Mouse (Mus musculus) heart, postnatal 36 days (tissue): ENCODE data around the gene Olfr1294. TPM values are rescaled to one million over a fixed set of nuclear protein-coding genes. Genes with fewer than 3 reads are reported as not detected.

Source experiments
- DNase-seq, 2 experiments: peaks; one replicate each; pipeline ENCODE4 v3.0.0; 2021 to 2022
- intact Hi-C: fragments of 180-260 bp; cut with DNase I; formaldehyde crosslinking; loops from one replicate; pipeline ENCODE4 v1.15.1; 2025
- total RNA-seq, 2 experiments: library from RNA; stranded (reverse); gene quantifications; 2 replicates each; pipeline ENCODE4 v1.2.3; 2021

The Olfr1294 gene
- total RNA-seq = not detected

DNA sequence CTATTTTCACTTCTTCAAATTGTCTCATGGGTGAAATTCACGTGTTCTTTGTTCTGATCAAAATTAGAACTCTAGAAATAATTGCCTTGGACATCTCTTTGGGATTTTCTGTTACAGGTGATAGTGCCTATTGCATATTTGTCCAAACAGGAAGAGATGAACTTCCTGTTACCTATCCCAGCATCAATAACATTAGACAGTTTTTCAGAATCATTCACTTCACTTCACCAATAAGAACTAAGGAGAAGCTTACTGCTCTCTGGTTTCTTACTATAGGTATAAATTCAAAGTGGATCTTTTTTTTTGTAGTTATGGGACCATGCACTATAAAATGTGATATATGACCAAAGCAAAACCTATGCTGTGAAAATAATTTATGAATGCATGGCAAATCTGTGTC lies at the start of gene Olfr1294:
Gene Olfr1294, minus strand, starts transcription at position 101 of the 400 bp plus-strand sequence.
- intact Hi-C loops = no loop called here
- DNase-seq = no peak

DNA sequence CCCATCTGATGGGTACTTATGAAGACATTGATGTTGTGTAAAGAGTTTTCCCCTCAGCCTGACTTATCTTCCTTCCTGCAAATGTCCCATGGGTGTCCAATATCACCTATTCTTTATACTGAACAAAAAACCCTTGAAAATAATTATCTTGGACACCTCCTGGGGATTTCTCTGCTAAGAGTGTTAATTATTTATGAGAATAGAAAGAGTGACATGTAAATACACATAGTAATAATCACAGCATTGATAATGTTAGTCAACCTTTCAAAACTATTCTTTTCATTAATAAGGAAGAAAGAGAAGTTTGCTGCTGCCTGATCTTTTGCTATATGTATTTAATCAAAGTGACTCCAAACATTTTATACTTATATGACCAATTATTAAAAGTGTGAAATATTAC lies 29.5 kb upstream of the Olfr1294 start, which contains the start of gene Olfr1295:
Gene Olfr1295, minus strand, starts transcription at position 101 of the 400 bp plus-strand sequence.
- intact Hi-C loops = no loop called here
- no peak for DNase-seq

DNA sequence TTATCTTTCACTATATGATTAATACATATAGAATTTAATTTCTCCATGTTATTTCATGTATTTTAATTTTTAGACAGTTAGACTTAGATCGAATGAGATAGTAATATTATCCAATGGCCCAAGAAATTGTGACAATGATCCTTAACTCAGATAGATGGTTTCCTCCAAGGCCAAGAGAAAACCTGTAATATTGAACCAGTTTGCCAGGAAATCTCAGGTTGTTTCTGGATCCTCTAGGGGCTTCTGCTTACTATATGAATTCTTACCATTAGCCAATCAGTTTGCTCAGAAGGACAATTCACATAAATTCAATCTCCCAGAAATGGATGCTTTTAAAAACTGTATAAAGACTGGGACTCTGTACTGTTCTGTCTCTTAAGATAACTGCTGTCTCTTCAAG lies 15.2 kb downstream of the Olfr1294 start, which contains the start of gene Olfr1293-ps:
Gene Olfr1293-ps, plus strand, starts transcription at position 301 of the 400 bp plus-strand sequence.
- no peak for DNase-seq
- intact Hi-C loops = no loop called here

DNA sequence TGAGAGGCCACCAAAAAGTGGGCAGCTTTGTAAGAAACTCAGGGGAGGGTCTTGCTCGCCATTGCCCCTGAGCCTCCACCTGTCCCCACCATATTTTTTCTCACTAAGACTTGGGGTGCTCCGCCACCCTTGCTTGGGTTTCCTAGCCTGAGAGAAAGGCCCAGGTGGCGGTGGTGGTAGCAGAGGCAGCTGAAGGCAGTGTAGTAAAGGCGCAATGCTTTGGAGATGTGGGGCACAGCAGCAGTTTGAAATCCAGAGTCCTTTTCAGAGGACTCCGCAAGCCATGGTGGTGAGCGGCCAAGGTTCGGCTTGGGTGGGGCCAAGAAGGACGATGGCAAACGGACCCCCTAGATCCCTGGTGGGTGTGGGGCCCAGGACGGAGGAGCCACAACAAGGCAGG lies 22.6 kb downstream of the Olfr1294 start:
- DNase-seq = no peak
- intact Hi-C loops = no loop called here

DNA sequence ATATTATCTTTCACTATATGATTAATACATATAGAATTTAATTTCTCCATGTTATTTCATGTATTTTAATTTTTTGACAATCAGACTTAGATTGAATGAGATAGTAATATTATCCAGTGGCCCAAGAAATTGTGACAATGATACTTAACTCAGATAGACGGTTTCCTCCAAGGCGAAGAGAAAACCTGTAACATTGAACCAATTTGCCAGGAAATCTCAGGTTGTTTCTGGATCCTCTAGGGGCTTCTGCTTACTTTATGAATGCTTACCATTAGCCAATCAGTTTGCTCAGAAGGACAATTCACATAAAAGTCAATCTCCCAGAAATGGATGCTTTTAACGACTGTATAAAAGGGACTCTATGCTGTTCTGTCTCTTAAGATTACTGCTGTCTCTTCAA lies 43.2 kb downstream of the Olfr1294 start, which contains the start of gene Olfr1291-ps1:
Gene Olfr1291-ps1, plus strand, starts transcription at position 301 of the 400 bp plus-strand sequence.
- intact Hi-C loops = no loop called here
- no peak for DNase-seq

DNA sequence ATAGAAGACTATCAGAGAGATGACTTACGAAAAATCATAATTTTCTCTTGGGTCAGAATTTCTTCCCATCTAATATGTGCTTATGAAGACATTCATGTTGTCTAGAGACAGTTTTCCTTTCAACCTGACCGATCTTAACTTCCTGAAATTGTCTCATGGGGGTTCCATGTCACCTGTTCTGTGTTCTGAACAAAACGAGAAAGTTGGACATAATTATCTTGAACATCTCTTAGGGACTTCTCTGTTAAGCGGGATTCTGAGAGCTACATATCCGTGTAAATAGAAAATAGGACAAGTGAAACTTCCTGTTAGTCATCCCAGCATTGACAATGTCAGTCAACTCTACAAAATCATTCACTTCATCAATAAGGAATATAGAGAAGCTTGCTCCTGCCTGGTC lies 46.4 kb downstream of the Olfr1294 start, which contains the start of gene Olfr1290:
Gene Olfr1290, minus strand, starts transcription at position 101 of the 400 bp plus-strand sequence.
- no peak for DNase-seq
- intact Hi-C loops = no loop called here

Other genes with a start within 250 kb of the Olfr1294 start
- gene Olfr1279, start 239.7 kb downstream of the Olfr1294 start, total RNA-seq = not detected
- not detected for gene Olfr1280, start 226.3 kb downstream of the Olfr1294 start, total RNA-seq
- not detected for gene Olfr1281, start 213.8 kb downstream of the Olfr1294 start, total RNA-seq
- gene Olfr1282, start 204.2 kb downstream of the Olfr1294 start, total RNA-seq = not detected
- gene Olfr1283, start 173.5 kb downstream of the Olfr1294 start, total RNA-seq = not detected
- not detected for gene Olfr1284, start 164.8 kb downstream of the Olfr1294 start, total RNA-seq
- gene Olfr1286, start 117.2 kb downstream of the Olfr1294 start, total RNA-seq = not detected
- gene Olfr1287, start 91.1 kb downstream of the Olfr1294 start, total RNA-seq = not detected
- not detected for gene Olfr1288, start 66.2 kb downstream of the Olfr1294 start, total RNA-seq
- gene Olfr1289, start 59.5 kb downstream of the Olfr1294 start, total RNA-seq = not detected
- gene Olfr1290, start 46.5 kb downstream of the Olfr1294 start, total RNA-seq = not detected
- not detected for gene Olfr1291-ps1, start 43.1 kb downstream of the Olfr1294 start, total RNA-seq
- not detected for gene Olfr1293-ps, start 15.1 kb downstream of the Olfr1294 start, total RNA-seq
- gene Olfr1295, start 29.4 kb upstream of the Olfr1294 start, total RNA-seq = not detected
- not detected for gene Olfr1297, start 86.2 kb upstream of the Olfr1294 start, total RNA-seq
- gene Olfr1298, start 108.9 kb upstream of the Olfr1294 start, total RNA-seq = not detected
- gene Olfr1299, start 121.1 kb upstream of the Olfr1294 start, total RNA-seq = not detected
- gene Olfr1301, start 210.7 kb upstream of the Olfr1294 start, total RNA-seq = not detected
- not detected for gene Olfr1302, start 237.1 kb upstream of the Olfr1294 start, total RNA-seq